ENCODE assay signal across 17 mouse cellular contexts in the genomic region with DNA sequence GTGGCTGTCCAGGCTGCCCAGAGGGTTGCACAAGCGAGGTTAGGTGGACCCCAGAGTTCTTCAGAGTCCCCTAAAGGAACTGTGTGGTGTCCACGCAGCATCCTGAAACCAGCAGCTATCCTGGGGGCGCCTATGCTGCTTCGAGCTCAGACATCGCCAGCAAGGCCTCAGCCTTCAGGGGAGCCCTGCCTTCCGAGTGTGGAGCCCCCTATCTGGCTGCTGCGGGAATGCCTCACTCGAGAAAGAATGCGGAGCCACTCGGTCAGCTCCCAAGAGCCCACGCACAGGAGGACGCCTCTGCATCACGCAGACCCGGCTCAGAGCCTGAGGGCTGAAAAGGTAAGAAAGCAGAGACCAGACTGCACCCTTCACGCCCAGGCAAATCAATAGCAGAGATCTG. TPM values are rescaled to one million over a fixed set of nuclear protein-coding genes. Genes with fewer than 3 reads are reported as not detected.
DNase-seq lines count a peak whose midpoint lies in the region; ATAC-seq and TF ChIP-seq lines count a peak whose summit lies in the region.
"Had no signal": no experiment of that assay in that cellular context is flagged by ENCODE, and none has a peak within 500 bp of the region (broad histone marks: within the 10 kb centered on the region; RNA-seq: fewer than 3 reads in every experiment).

No protein-coding gene starts in this region.

- ATAC-seq in lung, embryonic 14.5 days (ENCODE audit: insufficient read depth), result no peak
- ATAC-seq in forebrain, embryonic 12.5 days (ENCODE audit: low FRiP score), result no peak
- ATAC-seq in hindbrain, embryonic 15.5 days (ENCODE audit: low FRiP score, low read depth), result no peak
- no peak for ATAC-seq in neural tube, embryonic 15.5 days (ENCODE audit: low FRiP score)
- ATAC-seq: CD4-positive, CD25-positive, alpha-beta regulatory T cell, adult 4 months had no signal

- no peaks in the 10 kb centered on the region for H3K27me3 ChIP-seq in lung, embryonic 14.5 days (ENCODE audit: insufficient read depth, low read length)
- no peaks in the 10 kb centered on the region for H3K27me3 ChIP-seq in forebrain, embryonic 12.5 days
- H3K27me3 ChIP-seq in hindbrain, embryonic 15.5 days, result no peaks in the 10 kb centered on the region
- no peaks in the 10 kb centered on the region for H3K27me3 ChIP-seq in neural tube, embryonic 15.5 days (replicated peaks)
- H3K27me3 ChIP-seq: liver, embryonic 13.5 days; stomach, embryonic 15.5 days had no signal

- H3K4me2 ChIP-seq in lung, embryonic 14.5 days, result no peak overlapping the region
- H3K4me2 ChIP-seq in forebrain, embryonic 12.5 days, result no peak overlapping the region
- no peak overlapping the region for H3K4me2 ChIP-seq in hindbrain, embryonic 15.5 days
- no peak overlapping the region for H3K4me2 ChIP-seq in neural tube, embryonic 15.5 days
- H3K4me2 ChIP-seq: embryonic facial prominence, embryonic 12.5 days; heart, embryonic 13.5 days; liver, embryonic 13.5 days; stomach, embryonic 15.5 days had no signal

- no peak overlapping the region for H3K27ac ChIP-seq in lung, embryonic 14.5 days (ENCODE audit: low read depth)
- peak overlapping the region; percentile 95 for H3K27ac ChIP-seq in forebrain, embryonic 12.5 days
- peak overlapping the region; percentile 97 for H3K27ac ChIP-seq in hindbrain, embryonic 15.5 days (replicated peaks)
- H3K27ac ChIP-seq in neural tube, embryonic 15.5 days (replicated peaks), result peak overlapping the region; percentile 92
- H3K27ac ChIP-seq: embryonic facial prominence, embryonic 12.5 days; heart, embryonic 13.5 days; kidney, postnatal 0 days; liver, embryonic 13.5 days; stomach, embryonic 15.5 days had no signal

- no peaks in the 10 kb centered on the region for H3K36me3 ChIP-seq in lung, embryonic 14.5 days (ENCODE audit: insufficient read depth)
- no peaks in the 10 kb centered on the region for H3K36me3 ChIP-seq in forebrain, embryonic 12.5 days (replicated peaks)
- H3K36me3 ChIP-seq in hindbrain, embryonic 15.5 days, result no peaks in the 10 kb centered on the region
- H3K36me3 ChIP-seq in neural tube, embryonic 15.5 days, result no peaks in the 10 kb centered on the region
- H3K36me3 ChIP-seq: embryonic facial prominence, embryonic 12.5 days; heart, embryonic 13.5 days; liver, embryonic 13.5 days; stomach, embryonic 15.5 days had no signal

- H3K9me3 ChIP-seq in lung, embryonic 14.5 days (ENCODE audit: low read depth, low read length), result no peaks in the 10 kb centered on the region
- H3K9me3 ChIP-seq in forebrain, embryonic 12.5 days, result no peaks in the 10 kb centered on the region
- no peaks in the 10 kb centered on the region for H3K9me3 ChIP-seq in hindbrain, embryonic 15.5 days
- H3K9me3 ChIP-seq in neural tube, embryonic 15.5 days (replicated peaks), result no peaks in the 10 kb centered on the region
- H3K9me3 ChIP-seq: embryonic facial prominence, embryonic 12.5 days; heart, embryonic 13.5 days; liver, embryonic 13.5 days; stomach, embryonic 15.5 days had no signal

- H3K4me3 ChIP-seq in lung, embryonic 14.5 days (ENCODE audit: low read depth, low read length), result no peak overlapping the region
- H3K4me3 ChIP-seq in forebrain, embryonic 12.5 days (replicated peaks), result no peak overlapping the region
- H3K4me3 ChIP-seq in hindbrain, embryonic 15.5 days, result no peak overlapping the region
- H3K4me3 ChIP-seq in neural tube, embryonic 15.5 days (replicated peaks), result no peak overlapping the region
- H3K4me3 ChIP-seq: embryonic facial prominence, embryonic 12.5 days; heart, embryonic 13.5 days; liver, embryonic 13.5 days; stomach, embryonic 15.5 days had no signal

- WGBS in lung, embryonic 14.5 days, result 65% methylated on average over 15 of the region's 15 CpGs
- 68% methylated on average over 15 of the region's 15 CpGs for WGBS in forebrain, embryonic 12.5 days
- WGBS in hindbrain, embryonic 15.5 days, result 43% methylated on average over 15 of the region's 15 CpGs
- 52% methylated on average over 15 of the region's 15 CpGs for WGBS in neural tube, embryonic 15.5 days

- no peak overlapping the region for H3K9ac ChIP-seq in lung, embryonic 14.5 days
- H3K9ac ChIP-seq in forebrain, embryonic 12.5 days, result no peak overlapping the region
- no peak overlapping the region for H3K9ac ChIP-seq in hindbrain, embryonic 15.5 days
- no peak overlapping the region for H3K9ac ChIP-seq in neural tube, embryonic 15.5 days (replicated peaks)
- H3K9ac ChIP-seq: embryonic facial prominence, embryonic 12.5 days; heart, embryonic 13.5 days; liver, embryonic 13.5 days; stomach, embryonic 15.5 days had no signal

- H3K4me1 ChIP-seq in lung, embryonic 14.5 days (ENCODE audit: insufficient read depth), result no peaks in the 10 kb centered on the region
- peaks cover 35% of the 10 kb centered on the region for H3K4me1 ChIP-seq in forebrain, embryonic 12.5 days
- peaks cover 35% of the 10 kb centered on the region for H3K4me1 ChIP-seq in hindbrain, embryonic 15.5 days (replicated peaks)
- peaks cover 43% of the 10 kb centered on the region for H3K4me1 ChIP-seq in neural tube, embryonic 15.5 days
- H3K4me1 ChIP-seq: liver, embryonic 13.5 days had no signal

- DNase-seq in lung, embryonic 14.5 days, result no peak
- DNase-seq in lung, postnatal 10 days, result no peak
- DNase-seq in adrenal gland, adult 8-10 months, result no peak
- DNase-seq in cerebellum, adult 9-11 months, result no peak
- DNase-seq: adrenal gland, postnatal 10 days; liver, embryonic 13.5 days; thymus, postnatal 25 days had no signal

- TF ChIP-seq CTCF in lung, embryonic 14.5 days (IDR thresholded peaks at IDR 0.05; ENCODE audit: low read depth), result peak; percentile 22; the same call in 1 of the 2 replicates

RNA-seq across cellular contexts. Expression of a gene that starts 38.2 kb away (rescaled TPM):
- polyA plus RNA-seq in lung, embryonic 14.5 days (2014; fragmentation: Nextera tagmentation; extraction: Ambion mirVana), result not detected in 2 replicates
- polyA plus RNA-seq in forebrain, embryonic 12.5 days (2016; fragmentation: Nextera tagmentation; extraction: Ambion mirVana), result 0.17 and 0.68 TPM in 2 replicates
- polyA plus RNA-seq in hindbrain, embryonic 15.5 days (2015; fragmentation: Nextera tagmentation; extraction: Ambion mirVana), result 0.13 and 0.43 TPM in 2 replicates
- 0.12 and 0.36 TPM in 2 replicates for polyA plus RNA-seq in neural tube, embryonic 15.5 days (2015; fragmentation: Nextera tagmentation; extraction: Ambion mirVana)
- total RNA-seq in adrenal gland, adult 8-10 months (2022), result under 1 TPM in 1 of 4 experiments, not detected in 3; 0.11 TPM
- polyA plus RNA-seq: CD4-positive, CD25-positive, alpha-beta regulatory T cell, adult 4 months; heart, embryonic 13.5 days; liver, embryonic 13.5 days; small intestine, adult 2 months had no signal

RNA-seq across cellular contexts. Expression of a gene that starts 50.8 kb away (rescaled TPM):
- polyA plus RNA-seq in lung, embryonic 14.5 days (2014; fragmentation: Nextera tagmentation; extraction: Ambion mirVana), result 0.64 and 1.0 TPM in 2 replicates
- polyA plus RNA-seq in forebrain, embryonic 12.5 days (2016; fragmentation: Nextera tagmentation; extraction: Ambion mirVana), result 2.0 and 2.9 TPM in 2 replicates
- 1.4 and 2.2 TPM in 2 replicates for polyA plus RNA-seq in hindbrain, embryonic 15.5 days (2015; fragmentation: Nextera tagmentation; extraction: Ambion mirVana)
- polyA plus RNA-seq in neural tube, embryonic 15.5 days (2015; fragmentation: Nextera tagmentation; extraction: Ambion mirVana), result 0.73 and 0.78 TPM in 2 replicates
- total RNA-seq in adrenal gland, adult 8-10 months (2022), result not detected
- total RNA-seq: left cerebral cortex, postnatal 25 days had no signal
- polyA plus RNA-seq: CD4-positive, CD25-positive, alpha-beta regulatory T cell, adult 4 months; small intestine, adult 2 months had no signal
